Mouse (Mus musculus) 3T3-L1 (cell line): ENCODE data around the gene Rgma.

ENCODE experiments used
- DNase-seq: peaks from one replicate; pipeline ENCODE4 v3.0.0-alpha.2; 2015; ENCODE audit warnings: low read depth, low spot score

The Rgma gene

DNA sequence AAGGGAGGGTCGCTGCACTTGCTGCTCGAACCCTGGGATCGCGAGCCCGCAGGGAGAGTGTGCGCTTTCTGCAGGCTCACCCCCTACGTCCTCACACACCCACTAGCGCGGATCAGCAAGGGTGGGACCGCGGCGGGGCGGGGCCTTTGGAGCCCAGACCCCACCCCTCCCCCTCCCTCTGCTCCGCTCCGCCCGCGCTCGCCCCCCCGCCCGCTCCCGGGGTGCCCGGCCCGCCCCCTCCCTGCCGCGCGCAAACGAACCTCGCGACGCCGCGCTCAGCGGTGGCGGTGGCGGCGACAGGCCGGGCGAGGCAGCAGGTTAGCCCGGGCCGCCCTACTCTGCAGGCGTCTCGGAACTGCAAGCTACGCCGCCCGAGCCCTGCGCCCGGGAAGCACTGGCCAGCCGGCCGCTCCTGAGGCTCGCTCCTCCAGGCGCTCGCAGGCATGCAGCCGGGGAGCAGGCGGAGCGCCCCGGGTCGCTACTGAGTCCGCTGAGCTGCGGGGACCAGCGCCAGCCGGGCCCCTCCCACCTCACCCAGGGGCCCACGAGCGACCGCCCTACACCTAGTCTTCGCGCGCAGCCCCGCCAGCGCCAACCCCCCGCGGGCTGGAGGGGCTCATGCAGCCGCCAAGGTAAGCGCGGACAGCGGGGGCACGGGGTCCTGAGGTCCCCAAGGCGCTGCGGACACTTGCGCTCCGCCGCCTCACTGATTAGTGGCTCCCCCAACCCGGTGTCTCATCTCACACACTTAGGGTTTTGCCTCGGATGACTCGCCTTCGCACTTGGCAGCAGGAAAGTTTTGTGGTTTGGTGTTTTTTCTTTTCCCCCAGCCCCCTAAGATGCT is at the start of gene Rgma:
Gene Rgma (plus strand): TSS at position 253 of the 844 bp plus-strand sequence.
- DNase-seq = peak; percentile 74

DNA sequence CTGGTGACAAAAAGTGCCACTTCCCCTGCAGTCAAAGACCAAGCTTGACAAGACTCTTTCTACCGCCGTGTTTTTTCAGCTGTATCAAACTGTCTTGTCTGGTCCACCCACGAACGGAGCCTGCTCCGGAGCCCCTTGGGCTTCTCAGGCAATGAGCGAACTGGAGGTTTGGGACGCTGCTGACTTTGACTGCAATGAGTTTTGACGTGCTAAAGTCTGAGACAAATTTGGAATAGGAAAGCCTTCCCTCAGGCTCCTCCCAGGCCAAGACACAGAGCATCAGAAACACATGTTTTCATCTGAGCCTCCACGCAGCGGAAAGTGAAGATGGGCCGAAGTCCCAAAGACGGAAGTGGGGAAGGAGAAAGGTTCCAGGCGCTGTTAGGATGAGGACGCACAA is 49.1 kb upstream of the Rgma start:
- no peak for DNase-seq

DNA sequence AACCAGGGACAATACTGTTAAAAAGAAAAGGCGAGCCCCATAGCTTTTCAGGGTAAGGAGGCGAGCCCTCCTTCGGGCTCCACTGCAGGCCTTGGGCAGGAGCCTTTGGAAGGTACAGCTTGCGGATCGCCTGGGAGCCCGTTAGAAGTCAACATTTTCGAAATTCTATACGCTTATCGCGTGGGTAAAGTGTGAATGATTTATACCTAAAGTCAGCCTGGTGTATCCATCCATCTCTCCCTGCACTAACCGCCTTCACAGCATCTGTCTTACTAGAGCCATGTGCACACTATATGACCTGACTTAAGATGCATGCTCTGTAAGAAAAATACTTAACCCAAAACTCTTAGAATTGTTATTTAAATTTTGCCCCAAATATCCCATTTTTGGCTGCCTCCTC is 48.6 kb upstream of the Rgma start:
- DNase-seq = no peak

DNA sequence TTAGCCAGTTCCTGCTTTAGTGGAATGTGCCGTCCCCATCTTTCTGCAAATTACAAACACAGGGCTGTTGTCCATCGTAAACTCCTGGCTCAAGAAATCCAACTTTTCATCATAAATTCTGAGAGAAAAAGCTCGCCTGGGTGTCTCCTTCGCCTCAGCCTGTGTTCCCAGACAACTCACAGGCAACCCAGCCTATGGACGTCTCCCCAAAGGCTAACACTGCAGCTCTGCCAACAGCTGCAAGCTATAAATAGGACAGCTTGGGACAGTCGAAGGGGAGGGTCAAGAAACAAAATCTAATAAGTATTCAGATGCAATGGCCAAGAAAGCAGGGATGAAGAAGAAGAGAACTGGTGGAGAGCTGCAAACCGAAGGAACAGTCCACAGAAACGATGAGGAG is 48.1 kb upstream of the Rgma start:
- DNase-seq = peak; percentile 12

DNA sequence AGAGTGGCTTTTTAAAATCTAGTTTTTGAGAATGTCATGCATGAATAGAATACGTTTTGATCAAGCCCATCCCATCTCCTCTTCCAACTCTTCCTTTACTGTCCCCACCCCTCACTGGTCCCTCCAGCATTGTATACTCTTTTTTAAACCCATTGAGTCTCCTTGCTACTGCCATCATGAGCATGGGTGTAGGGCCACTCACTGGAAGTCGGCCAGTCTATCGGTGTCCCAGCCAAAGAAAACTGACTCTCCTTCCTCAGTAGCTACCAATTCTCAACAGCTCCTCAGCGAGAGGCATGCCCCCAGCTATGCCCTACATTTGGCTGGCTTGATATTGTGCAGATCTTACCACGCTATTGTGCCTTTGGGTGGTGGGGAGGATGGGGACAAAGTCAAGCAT is 47.7 kb upstream of the Rgma start:
- DNase-seq = no peak

DNA sequence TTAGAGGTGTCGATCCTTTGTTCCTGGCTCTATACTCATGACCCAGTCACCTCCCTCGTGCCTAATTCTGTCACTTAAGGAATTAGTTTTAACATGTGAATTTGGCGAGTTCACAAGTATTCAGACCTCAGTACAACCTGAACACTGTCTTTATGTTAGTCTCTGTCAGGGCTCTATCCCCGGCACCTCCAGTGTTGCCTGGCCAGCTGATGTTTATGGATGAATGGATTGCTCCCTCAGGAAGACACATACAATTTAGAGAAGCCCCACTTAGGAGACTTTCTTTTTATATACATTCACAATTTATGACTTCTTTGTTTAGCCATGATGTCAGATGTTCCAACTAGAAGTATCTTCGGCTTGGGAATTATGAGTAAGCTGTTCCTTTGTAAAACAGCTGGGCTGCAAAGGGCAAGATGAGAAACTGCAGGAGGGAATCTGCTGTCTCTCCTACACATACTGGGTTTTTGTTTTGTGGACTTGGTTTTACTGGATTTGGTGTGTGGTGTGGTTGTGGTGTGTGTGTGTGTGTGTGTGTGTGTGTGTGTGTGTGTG is 46.6 kb upstream of the Rgma start:
- no peak for DNase-seq

DNA sequence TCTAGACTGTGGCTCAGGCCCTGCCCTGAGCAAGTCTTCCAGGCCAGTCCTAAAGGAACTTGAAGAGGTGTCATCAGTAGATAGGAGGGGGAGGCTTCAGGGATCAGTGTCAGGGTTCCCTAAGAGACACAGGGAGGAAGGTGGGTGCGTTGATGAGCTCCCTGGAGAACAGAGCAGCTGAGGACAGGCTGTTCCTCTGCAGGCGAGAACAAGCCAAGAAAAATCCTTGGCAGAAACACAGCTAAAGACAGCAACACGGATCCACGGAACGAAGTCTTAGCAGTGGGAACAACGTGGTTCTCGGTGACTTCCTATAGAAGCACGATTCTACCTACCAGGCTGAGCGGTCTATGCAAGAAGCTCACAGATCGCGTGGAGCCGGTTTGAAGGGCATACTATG is 44.6 kb upstream of the Rgma start:
- no peak for DNase-seq

DNA sequence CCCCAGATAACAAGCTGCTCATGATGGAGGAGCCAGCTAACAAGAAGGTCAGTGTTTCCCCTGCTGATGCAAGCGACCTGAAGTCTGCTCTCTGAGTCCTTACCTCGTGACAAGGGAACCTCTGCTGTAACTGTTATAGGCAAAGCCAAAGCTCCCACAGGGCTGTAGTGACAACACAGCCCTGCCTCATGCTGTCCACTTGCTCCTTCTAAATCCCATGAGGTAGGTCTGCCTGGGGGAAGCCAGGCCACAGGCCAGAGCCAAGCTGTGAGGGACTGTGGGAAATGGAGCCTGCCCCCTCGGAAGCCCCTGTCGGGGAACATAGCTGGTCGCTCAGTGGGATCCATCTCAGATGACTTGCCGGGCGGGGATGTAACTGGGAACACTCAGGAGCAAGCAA is 43.7 kb upstream of the Rgma start:
- DNase-seq = peak; percentile 19

DNA sequence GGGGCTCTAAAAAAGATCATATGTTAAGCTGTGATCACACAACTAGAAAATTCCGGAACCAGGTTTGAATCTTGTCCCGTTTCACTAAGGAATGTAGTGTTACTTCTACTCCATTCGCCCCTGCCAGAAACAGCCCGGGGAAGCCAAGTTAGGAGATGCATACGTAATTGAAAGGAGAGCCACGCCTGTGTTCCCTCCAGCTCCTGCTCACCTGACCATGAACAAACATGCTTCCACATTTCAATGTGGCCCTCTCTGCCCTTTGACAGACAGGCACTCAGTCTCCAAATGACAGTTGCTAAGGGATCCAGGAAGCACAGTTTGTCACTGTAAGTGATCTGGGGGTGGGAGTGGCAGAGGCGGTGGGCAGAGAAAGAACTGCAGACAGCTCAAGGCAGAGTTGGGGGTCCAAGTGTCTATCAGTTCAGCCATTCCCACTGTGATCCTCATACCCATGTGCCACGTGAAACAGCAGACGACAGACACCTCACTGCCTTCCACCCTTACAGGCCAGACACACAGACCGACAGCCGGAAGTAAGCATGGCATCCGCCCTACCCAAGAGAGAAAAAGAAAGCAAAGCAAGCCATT is 41.8 kb upstream of the Rgma start:
- no peak for DNase-seq

DNA sequence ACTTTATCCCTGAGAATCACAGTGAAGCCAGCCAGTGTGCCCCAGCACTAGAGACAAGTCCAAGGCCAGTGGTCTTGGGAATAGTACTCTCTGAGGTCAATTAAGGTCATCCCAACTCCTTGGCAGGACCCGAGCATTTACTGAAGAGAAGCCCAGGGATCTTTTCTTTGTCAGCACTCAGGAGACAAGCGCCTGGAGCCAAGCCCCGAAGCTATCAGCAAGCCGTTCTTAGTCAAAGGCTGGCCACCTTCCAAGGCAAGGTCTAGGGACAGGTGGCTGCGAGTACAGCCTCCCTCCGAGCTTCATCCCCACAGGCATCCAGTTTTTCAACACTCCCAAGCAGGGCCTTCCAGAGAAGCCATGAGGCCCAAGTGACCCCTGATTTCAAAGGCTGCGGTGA is 40.4 kb upstream of the Rgma start:
- peak; percentile 48 for DNase-seq

DNA sequence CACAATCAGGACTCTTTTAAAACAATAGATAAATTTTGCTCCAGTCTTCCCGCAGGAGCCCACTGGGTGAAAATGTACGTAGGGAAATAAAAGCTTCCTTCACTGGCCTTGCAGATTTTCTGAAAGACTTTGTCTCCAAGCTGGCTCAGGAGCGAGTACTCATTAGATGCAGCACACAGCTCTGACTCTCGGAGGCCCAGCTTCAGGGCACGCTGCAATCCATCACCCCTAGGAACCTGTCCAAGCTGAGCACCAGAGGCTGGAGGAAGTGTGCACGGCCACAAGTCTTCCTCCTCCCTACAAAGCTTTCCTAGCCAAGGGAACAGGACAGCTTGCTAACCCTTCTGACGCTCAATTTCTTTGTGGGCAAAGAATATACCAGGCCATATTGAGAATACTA is 38.9 kb upstream of the Rgma start:
- DNase-seq = no peak

DNA sequence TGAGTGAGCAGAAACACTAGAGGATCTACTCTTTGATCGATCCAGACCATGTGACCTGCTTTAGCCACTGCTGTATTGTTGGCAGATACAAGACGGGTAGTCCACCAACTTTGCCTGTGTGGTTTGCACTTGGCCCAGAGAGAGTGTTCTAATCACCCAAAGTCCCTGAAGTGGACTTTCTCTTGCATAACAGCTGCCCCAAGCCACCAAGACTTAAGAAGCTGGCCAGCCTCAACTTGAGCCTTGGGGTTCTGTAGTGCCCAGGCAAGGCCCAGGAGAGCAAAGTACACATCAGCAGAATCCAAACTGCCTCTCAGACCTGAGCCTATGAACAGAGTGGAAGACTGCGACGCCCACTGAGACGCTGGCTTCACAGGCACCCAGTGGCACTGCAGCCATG is 37.0 kb upstream of the Rgma start:
- DNase-seq = no peak

DNA sequence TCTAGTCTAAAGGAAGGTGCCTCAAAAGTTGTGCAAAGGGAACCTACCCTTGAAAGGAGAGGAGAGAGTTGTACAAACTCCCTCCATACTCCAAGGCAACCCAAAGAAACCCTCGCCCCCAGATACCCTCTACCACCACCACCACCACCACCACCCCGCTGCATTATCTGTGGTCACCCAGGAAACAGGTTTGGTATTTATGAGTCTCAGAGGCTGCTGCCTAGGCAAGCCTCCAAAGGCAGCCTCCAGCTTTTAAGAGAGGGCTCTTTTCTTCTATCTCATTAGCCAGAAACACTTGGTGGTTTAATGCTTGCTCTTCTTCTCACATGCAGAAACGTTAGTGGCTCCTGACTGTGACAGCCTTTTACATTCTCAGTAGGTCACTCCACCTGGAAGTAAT is 31.5 kb upstream of the Rgma start:
- no peak for DNase-seq

DNA sequence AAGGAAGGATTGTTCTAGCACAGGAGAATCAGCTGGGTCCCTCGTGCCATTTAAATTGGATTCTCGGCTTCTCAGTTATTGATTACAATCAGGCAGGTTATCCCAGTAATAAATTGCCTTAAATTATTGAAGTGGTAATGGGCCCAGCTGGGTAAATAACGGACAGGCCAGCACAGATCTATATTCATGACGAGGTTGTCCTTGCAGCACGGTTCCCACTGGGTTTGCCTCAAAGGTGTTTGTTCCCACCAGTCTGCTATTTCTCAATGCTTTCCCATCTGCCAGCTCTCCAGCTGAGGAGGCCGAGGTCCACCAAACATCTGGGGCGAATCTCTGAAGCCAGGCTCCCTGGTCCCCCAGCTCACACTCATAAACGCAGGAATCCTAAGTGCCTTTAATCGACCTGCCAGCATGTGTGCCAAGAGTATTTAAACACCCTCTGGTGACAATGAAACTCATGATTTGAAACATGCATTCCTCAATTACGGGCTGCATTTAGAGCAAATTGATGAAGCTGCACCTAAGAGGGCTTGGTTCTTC is 26.7 kb upstream of the Rgma start:
- no peak for DNase-seq

DNA sequence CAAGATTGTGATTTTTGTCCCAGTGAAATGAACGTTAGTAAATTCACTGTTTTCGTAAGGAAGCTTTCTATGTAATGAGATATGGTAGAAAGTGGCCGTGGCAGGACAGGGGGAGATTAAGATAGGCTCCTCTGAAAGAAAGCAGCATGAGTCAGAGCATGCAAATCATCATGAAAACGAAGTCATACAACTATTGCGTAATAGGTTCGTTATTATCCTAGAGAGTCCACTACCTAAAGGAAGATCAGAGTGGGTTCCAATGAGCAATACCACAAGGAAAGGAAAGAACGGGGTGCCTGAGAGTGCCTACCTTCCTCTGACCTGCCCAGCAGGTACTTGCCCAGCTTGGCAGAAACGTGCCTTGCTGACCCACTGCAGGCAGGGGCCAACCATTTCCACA is 26.2 kb upstream of the Rgma start:
- no peak for DNase-seq

DNA sequence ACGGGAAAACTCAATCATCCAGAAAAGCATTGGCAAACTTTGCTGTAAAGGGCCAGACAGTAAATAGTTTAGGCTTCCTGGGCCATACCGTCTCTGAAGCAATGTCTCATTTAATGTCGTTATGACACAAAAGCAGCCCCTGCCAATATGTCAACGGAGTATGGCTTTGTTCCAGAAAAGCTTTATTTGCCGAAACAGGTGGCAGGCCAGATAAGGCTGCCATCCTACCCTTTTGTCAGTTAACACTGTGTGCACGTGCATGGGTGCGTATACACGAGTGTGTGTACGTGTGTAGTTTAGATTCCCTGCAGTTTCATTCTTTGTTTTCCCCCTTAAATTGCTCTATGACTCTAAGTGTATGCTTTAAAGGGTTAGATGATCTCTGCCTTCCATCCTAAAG is 20.1 kb upstream of the Rgma start:
- no peak for DNase-seq

DNA sequence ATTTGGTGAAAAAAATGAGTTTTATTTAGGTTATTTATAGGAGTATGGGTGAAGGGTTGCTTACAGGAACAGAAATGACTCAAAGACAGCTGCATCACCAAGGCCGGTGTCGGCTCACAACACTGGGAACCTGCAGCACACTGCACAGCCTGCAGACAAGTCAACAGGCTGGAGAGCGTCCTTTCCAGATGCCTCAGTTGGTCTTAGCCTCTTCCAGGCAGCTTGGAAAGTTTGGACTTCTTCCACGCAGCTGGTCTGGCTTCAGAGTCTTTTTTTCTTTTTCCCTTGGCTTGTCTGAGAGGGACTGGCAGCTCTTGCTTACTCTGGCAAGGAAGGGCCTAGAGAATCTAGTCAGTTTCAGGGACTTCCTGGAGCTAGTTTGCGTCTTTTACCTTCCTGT is 18.4 kb upstream of the Rgma start:
- no peak for DNase-seq

DNA sequence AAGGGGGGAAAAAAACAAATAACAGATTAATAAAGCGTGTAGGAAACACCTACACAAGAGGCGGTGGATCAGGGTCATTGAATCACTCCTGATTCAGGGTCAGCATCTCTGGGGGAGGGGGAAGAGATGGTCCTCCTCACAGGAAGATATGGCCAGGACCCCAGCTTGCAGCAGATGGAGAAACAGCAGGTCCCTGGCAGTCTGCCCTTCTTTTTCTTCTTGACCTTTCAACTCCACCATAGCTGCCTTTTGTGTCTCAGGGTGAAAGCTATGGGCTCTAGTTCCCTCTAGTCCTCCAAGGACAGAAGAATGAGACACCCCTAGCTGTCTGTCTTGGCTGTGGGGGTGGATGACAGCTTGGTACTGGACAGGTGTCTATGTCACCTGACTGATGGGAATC is 17.7 kb upstream of the Rgma start:
- DNase-seq = no peak

DNA sequence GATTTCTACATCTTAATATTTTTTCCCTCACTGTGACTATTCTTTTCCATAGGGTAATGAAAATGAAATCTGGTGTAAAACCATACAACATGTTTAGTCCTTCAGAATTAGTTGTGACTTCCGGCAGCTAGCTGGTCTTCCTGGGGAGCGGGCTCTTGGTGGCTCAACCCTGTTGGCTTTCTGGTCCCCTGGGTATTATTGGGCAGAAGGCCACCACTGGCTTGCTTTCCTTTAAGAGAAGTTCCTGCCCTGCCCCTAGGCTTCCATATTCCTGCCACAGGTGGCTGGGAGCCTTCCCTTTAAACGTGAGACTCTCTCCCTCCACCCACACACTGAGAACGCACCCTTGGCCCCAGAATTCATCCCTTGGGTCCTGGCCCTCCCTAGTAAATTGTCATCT is 9.8 kb upstream of the Rgma start:
- DNase-seq = no peak

DNA sequence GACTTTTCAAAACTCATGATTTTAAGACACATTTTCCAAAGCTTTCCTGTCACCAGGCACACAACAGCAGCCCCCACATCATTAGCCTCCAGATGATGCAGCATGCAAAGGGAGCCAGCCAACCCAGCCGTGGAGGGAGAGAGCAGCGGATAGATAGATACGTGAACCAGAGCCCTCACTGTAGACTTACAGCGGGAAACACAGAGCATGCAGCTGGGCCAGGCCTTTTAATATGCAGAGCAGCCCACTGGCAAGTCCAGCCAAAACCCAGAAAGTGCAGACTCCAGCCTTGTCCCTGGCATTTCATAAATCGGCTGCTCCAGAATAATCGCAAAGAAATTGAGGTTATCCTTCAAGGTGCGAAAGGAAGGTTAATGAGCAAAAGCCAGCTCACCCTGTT is 9.3 kb upstream of the Rgma start:
- no peak for DNase-seq

DNA sequence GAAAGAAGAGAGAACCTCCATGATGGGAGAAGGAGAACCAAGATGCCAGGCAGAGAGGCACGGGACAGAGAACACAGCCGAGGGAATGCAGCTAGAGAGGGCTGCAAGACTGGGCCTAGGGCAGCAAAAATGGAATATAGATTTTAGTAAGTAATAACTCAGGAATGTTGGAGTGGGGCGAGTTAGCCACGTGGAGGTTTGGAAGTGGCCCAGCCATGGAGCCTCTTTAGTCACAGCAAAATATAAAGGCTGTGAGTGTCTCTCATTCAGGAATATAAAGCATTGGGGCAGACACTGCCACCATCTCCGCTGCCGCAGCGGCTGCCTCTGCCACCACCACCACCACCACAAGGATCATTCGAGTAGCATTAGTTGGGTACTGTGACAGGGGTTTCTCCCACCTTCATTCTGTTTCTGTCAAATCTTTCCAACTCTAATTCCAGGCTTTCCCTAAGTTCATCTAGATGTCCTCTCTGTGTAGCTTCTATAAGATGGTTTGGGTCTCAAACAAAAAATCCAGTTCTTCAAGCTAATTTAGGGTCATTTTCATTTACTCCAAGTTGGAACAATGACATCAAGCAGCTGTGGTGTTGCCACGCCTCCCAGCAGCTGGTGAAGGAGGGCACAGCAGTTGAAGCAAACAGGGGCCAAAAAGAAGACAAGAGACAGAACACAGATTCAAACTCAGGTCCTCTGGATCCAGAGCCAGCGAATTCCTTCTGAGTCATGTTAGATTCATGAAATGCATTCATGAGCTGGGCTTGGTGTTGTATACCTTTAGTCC is 7.4 kb upstream of the Rgma start:
- peak; percentile 63 for DNase-seq

DNA sequence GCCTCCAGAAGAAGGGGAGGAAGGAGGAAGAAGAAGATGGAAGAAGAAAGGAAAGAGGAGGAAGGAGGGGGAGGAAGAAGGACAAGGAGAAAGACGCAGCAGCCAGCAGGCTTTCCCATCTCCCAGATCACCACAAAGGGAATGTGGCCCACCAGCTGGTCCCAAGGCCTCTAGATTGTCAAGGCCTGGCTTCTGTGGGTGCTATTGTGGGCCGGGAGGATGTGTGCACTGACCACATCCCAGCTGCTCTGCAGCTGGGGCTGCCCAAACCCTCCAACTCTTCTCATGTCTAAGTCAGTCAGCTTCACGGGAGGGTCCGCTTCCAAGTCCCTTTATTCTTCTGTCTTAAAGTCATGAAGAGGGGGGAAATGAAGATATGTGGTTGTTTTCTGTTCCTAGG is 5.3 kb upstream of the Rgma start:
- no peak for DNase-seq
